Mouse (Mus musculus) kidney, postnatal 0 days (tissue): ENCODE data around the gene Ostf1. TPM values are rescaled to one million over a fixed set of nuclear protein-coding genes. Genes with fewer than 3 reads are reported as not detected.

Source experiments
- ATAC-seq: fragments of 200-750 bp; cut with Nextera tagmentation; replicated peaks from 2 replicates; pipeline ENCODE4 v1.8.0; 2017; ENCODE audit warnings: low read depth, moderate number of reproducible peaks, moderate TSS enrichment, moderate library complexity; ENCODE audit not compliant: low FRiP score
- DNase-seq: peaks from one replicate; pipeline ENCODE4 v3.0.0-alpha.2; 2016; ENCODE audit warnings: low spot score
- H3K27ac ChIP-seq: fragments of 300-500 bp; sonication (generic); 2 replicates; pipeline ENCODE4 v1.5.1; 2014; ENCODE audit warnings: mild to moderate bottlenecking
- H3K27me3 ChIP-seq: fragments of 300-500 bp; sonication (generic); 2 replicates; pipeline ENCODE4 v1.6.1; 2014; ENCODE audit warnings: low read length, mixed read lengths; ENCODE audit not compliant: insufficient read depth
- H3K36me3 ChIP-seq: fragments of 300-500 bp; sonication (generic); 2 replicates; pipeline ENCODE4 v1.6.1; 2014; ENCODE audit warnings: low read length, mixed read lengths; ENCODE audit not compliant: insufficient read depth
- H3K4me1 ChIP-seq: fragments of 300-500 bp; sonication (generic); replicated peaks from 2 replicates; pipeline ENCODE4 v1.6.1; 2014; ENCODE audit warnings: antibody characterized with exemption, low read length, mixed read lengths; ENCODE audit not compliant: insufficient read depth
- H3K4me2 ChIP-seq: fragments of 300-500 bp; sonication (generic); 2 replicates; pipeline ENCODE4 v1.6.1; 2014; ENCODE audit warnings: mild to moderate bottlenecking, low read length, moderate library complexity, mixed read lengths
- H3K4me3 ChIP-seq: fragments of 300-500 bp; sonication (generic); replicated peaks from 2 replicates; pipeline ENCODE4 v1.5.1; 2014; ENCODE audit warnings: low read depth, low read length
- H3K9ac ChIP-seq: fragments of 300-500 bp; sonication (generic); 2 replicates; pipeline ENCODE4 v1.6.1; 2014; ENCODE audit warnings: low read depth, low read length
- H3K9me3 ChIP-seq: fragments of 300-500 bp; sonication (generic); replicated peaks from 2 replicates; pipeline ENCODE4 v1.6.1; 2016; ENCODE audit warnings: low read length, inconsistent platforms, mixed read lengths
- CTCF ChIP-seq: IDR thresholded peaks from 2 replicates; pipeline ENCODE4 v1.5.1; 2016; ENCODE audit warnings: antibody characterized with exemption, low read depth, mild to moderate bottlenecking, moderate library complexity
- WGBS: fragments of 180-500 bp; shearing (Covaris S2); extraction: QIAGEN DNeasy Blood & Tissue Kit; methylation state at CpG from one replicate; pipeline ENCODE4 v1.1.7; 2014; 5-methylcytosine and 5-hydroxymethylcytosine counted together
- polyA plus RNA-seq: library from polyadenylated mRNA; unstranded; fragments of >200 nt; fragmentation: Nextera tagmentation; extraction: Ambion mirVana; gene quantifications from 2 replicates; pipeline ENCODE4 v1.2.1, GENCODE M21; 2015

Gene Ostf1
- polyA plus RNA-seq, 1 experiment from 2014 or later, result 191 TPM

DNA sequence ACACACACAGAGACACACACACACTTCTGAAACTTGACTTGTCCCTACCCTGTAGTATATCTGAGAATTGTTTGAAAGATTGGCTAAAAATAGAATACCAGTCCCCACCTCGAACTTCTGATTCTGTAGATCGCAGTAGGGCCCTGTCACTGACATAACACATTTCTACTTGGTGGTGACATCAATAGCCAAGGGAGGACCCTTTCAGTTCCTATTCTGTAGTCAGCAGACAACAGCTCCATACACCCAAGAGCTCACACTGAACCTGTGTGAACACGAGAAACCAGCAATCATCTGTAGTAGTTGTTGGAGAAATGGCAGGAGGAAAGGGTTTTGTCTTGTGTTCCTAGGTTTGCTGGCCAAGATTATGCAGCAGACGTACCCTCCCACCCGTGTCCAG lies 23.4 kb upstream of the Ostf1 start:
- Histone ChIP-seq H3K27ac (no peak overlapping the region), H3K4me1 (no peaks in the 10 kb centered on the region), H3K4me3 (no peak overlapping the region), H3K36me3 (no peaks in the 10 kb centered on the region), H3K27me3 (no peaks in the 10 kb centered on the region), H3K9me3 (no peaks in the 10 kb centered on the region), H3K9ac (no peak overlapping the region), H3K4me2 (no peak overlapping the region)
- DNase-seq (no peak), ATAC-seq (no peak)
- 75% methylated on average over 5 of the region's 5 CpGs for WGBS
- no peak for TF ChIP-seq CTCF

DNA sequence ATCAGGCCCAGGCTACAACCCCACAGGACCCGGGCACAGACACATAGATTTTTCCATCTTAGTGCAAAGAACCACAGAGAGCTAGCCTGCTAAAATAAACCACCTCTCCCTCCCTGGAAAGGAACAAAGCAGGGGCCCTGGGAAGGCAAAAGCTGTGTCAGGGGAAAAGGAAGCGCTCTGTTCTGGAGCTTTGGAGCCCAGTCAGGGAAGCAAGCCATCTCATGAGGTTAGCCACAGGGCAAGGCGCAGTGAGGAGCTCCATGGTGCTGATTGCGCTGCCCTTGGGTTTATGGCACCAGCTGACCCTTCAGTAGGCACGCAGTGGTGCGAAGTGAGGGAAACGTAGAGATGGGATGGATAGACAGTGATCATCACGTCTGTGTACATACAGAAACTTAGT lies 22.7 kb upstream of the Ostf1 start:
- ATAC-seq, result no peak
- H3K9ac ChIP-seq, result no peak overlapping the region
- no peak for TF ChIP-seq CTCF
- no peaks in the 10 kb centered on the region for H3K4me1 ChIP-seq
- no peaks in the 10 kb centered on the region for H3K27me3 ChIP-seq
- H3K36me3 ChIP-seq, result no peaks in the 10 kb centered on the region
- no peaks in the 10 kb centered on the region for H3K9me3 ChIP-seq
- H3K4me3 ChIP-seq, result no peak overlapping the region
- H3K27ac ChIP-seq, result no peak overlapping the region
- whole genome bisulfite sequencing, result 80% methylated on average over 8 of the region's 8 CpGs
- DNase-seq, result no peak
- H3K4me2 ChIP-seq, result no peak overlapping the region

DNA sequence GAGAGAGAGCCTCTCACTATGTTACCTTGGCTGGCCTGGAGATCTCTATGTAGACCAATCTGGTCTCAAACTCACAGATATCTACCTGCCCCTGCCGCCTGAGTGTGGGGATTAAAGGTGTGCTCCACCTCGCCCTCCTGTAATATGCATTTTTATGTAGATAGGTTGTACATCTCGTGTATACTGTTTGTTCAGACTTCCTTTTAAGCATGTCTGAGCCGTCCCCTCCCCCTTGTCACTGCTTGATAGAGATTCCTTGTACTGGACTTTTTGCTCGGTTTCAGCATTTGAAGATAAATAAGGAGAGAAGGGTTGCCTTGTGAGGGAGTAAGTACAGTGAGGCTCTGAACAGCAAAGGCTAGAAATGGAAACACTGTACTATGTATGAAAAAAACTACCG lies 21.4 kb upstream of the Ostf1 start:
- H3K36me3 ChIP-seq, result no peaks in the 10 kb centered on the region
- no peak overlapping the region for H3K27ac ChIP-seq
- no peak overlapping the region for H3K9ac ChIP-seq
- no peaks in the 10 kb centered on the region for H3K9me3 ChIP-seq
- no peak for TF ChIP-seq CTCF
- no peak overlapping the region for H3K4me3 ChIP-seq
- no peak for ATAC-seq
- no peak overlapping the region for H3K4me2 ChIP-seq
- WGBS, result 78% methylated on average over 6 of the region's 6 CpGs
- no peaks in the 10 kb centered on the region for H3K4me1 ChIP-seq
- DNase-seq, result no peak
- no peaks in the 10 kb centered on the region for H3K27me3 ChIP-seq

DNA sequence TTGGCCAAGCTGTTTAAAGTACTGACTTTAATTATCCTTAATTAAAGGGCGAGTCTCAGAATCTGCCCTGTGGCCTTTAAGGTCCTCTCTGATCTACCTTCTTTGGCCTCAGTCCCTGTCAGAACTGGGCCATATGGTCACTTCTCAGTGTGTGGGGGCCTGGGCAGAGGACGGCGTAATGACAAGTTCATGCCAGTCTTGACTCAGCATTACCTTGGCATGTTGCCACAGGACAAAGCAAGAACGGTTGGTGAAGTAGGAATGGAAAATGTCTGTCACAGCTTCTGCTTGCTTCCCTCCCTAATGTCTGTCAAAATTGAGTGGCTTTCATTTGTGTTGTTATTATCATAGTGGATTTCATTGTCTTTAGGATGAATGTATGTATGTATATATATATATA lies 21.0 kb upstream of the Ostf1 start:
- no peak for TF ChIP-seq CTCF
- 67% methylated on average over 4 of the region's 4 CpGs for WGBS
- Histone ChIP-seq H3K9me3 (no peaks in the 10 kb centered on the region), H3K4me2 (no peak overlapping the region), H3K4me3 (no peak overlapping the region), H3K36me3 (no peaks in the 10 kb centered on the region), H3K27ac (no peak overlapping the region), H3K27me3 (no peaks in the 10 kb centered on the region), H3K9ac (no peak overlapping the region), H3K4me1 (no peaks in the 10 kb centered on the region)
- DNase-seq, result no peak
- no peak for ATAC-seq

DNA sequence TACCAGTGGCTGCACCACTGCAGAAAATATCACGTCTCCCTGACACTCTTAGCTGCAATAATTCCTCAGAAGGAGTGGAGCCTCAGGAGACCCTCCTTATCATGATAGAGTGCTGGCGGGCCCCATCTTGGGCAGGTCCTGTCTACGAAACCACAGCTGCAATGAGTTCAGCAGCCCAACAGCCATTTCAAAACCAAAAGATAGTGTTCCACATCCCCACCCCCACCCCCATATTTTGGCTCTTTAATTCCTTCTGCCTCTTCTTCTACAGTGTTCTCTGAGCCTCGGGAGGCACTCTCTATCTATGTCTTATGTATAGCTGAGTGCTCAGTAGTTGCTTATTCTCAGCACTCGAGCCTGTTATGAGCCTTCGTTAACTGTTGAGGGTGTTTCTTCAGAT lies 18.9 kb upstream of the Ostf1 start:
- no peak for ATAC-seq
- Histone ChIP-seq H3K36me3 (no peaks in the 10 kb centered on the region), H3K27me3 (no peaks in the 10 kb centered on the region), H3K27ac (no peak overlapping the region), H3K9ac (no peak overlapping the region), H3K4me1 (no peaks in the 10 kb centered on the region), H3K9me3 (no peaks in the 10 kb centered on the region), H3K4me2 (no peak overlapping the region), H3K4me3 (no peak overlapping the region)
- no peak for DNase-seq
- no peak for TF ChIP-seq CTCF
- 76% methylated on average over 6 of the region's 6 CpGs for WGBS

DNA sequence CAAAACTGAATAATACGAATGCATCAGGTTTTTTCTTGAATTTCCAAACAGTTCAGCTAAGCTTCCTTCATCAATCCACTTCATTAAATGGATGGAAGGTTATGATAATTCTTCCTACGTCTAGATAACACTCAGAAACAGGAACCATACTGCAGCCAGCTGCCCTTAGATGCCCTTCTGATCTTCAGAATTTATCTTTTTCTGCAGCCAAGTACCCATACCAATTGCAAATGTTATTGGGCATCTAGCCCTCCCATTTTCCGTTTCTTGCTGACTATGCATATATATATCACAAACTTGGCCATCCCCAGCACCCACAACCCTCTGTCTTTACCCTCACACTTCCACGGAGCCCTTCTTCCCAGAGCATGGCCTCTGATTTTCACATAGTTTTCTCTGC lies 18.3 kb upstream of the Ostf1 start:
- H3K9me3 ChIP-seq, result no peaks in the 10 kb centered on the region
- no peak overlapping the region for H3K9ac ChIP-seq
- no peak overlapping the region for H3K4me3 ChIP-seq
- H3K36me3 ChIP-seq, result no peaks in the 10 kb centered on the region
- 88% methylated on average over 4 of the region's 4 CpGs for WGBS
- DNase-seq (no peak), ATAC-seq (no peak)
- no peaks in the 10 kb centered on the region for H3K27me3 ChIP-seq
- no peak overlapping the region for H3K4me2 ChIP-seq
- TF ChIP-seq CTCF, result no peak
- H3K4me1 ChIP-seq, result no peaks in the 10 kb centered on the region
- H3K27ac ChIP-seq, result no peak overlapping the region

DNA sequence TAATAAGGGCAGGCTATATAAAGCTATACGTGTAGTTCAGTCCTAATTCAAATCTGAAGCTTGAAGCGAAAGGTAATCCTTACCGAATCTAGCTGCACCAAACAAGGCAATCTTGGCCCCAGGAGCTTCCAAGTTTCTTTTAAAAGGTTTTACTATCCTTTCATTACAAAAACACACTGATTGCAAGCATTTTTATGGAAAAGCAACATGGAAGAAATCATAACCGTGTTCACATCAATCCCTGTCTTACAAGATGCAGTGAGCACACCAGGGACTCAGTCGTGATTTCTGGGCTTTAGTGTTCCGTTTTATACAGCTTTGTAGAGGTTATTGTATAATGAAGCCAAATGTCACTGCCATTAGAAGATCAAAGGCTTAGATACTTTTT lies 16.9 kb upstream of the Ostf1 start:
- no peak overlapping the region for H3K4me3 ChIP-seq
- no peaks in the 10 kb centered on the region for H3K4me1 ChIP-seq
- H3K4me2 ChIP-seq, result no peak overlapping the region
- no peaks in the 10 kb centered on the region for H3K9me3 ChIP-seq
- no peak overlapping the region for H3K9ac ChIP-seq
- no peaks in the 10 kb centered on the region for H3K36me3 ChIP-seq
- H3K27me3 ChIP-seq, result no peaks in the 10 kb centered on the region
- WGBS, result 65% methylated on average over 6 of the region's 6 CpGs
- no peak for TF ChIP-seq CTCF
- ATAC-seq (no peak), DNase-seq (no peak)
- no peak overlapping the region for H3K27ac ChIP-seq
